Mouse (Mus musculus) forebrain, postnatal 0 days (tissue): Measurements from ENCODE around the gene Ap1g2. TPM values are rescaled to one million over a fixed set of nuclear protein-coding genes. Genes with fewer than 3 reads are reported as not detected.

Source experiments
- ATAC-seq: fragments of 200-750 bp; cut with Nextera tagmentation; 2 replicates; pipeline ENCODE4 v1.8.0; 2017; ENCODE audit warnings: mild to moderate bottlenecking, moderate library complexity
- DNase-seq: peaks from one replicate; pipeline ENCODE4 v3.0.0-alpha.2; 2015
- H3K27ac ChIP-seq: fragments of 300-500 bp; sonication (generic); 2 replicates; pipeline ENCODE4 v1.5.1; 2014; ENCODE audit warnings: low read depth, mild to moderate bottlenecking, antibody characterized with exemption, low read length, moderate library complexity, mixed read lengths
- H3K27me3 ChIP-seq: fragments of 300-500 bp; sonication (generic); 2 replicates; pipeline ENCODE4 v1.6.1; 2014; ENCODE audit warnings: mild to moderate bottlenecking, low read length, mixed read lengths; ENCODE audit not compliant: insufficient read depth
- H3K36me3 ChIP-seq: fragments of 300-500 bp; sonication (generic); 2 replicates; pipeline ENCODE4 v1.6.1; 2014; ENCODE audit warnings: mild to moderate bottlenecking, moderate library complexity; ENCODE audit not compliant: insufficient read depth
- H3K4me1 ChIP-seq: fragments of 300-500 bp; sonication (generic); 2 replicates; pipeline ENCODE4 v1.6.1; 2014; ENCODE audit warnings: antibody characterized with exemption; ENCODE audit not compliant: insufficient read depth
- H3K4me2 ChIP-seq: fragments of 300-500 bp; sonication (generic); 2 replicates; pipeline ENCODE4 v1.6.1; 2014; ENCODE audit warnings: low read depth, mild to moderate bottlenecking, moderate library complexity
- H3K4me3 ChIP-seq: fragments of 300-500 bp; sonication (generic); 2 replicates; pipeline ENCODE4 v1.5.1; 2014; ENCODE audit warnings: low read depth, low read length, mixed read lengths
- H3K9ac ChIP-seq: fragments of 300-500 bp; sonication (generic); 2 replicates; pipeline ENCODE4 v1.6.1; 2014; ENCODE audit warnings: mild to moderate bottlenecking
- H3K9me3 ChIP-seq: fragments of 300-500 bp; sonication (generic); 2 replicates; pipeline ENCODE4 v1.6.1; 2016; ENCODE audit warnings: low read length
- CTCF ChIP-seq: sonication (generic); IDR thresholded peaks from 2 replicates; pipeline ENCODE4 v1.5.1; 2016; ENCODE audit warnings: antibody characterized with exemption, control low read depth, low read depth
- WGBS: fragments of 180-500 bp; shearing (Covaris S2); extraction: QIAGEN DNeasy Blood & Tissue Kit; methylation state at CpG from one replicate; pipeline ENCODE4 v1.1.7; 2014; 5-methylcytosine and 5-hydroxymethylcytosine counted together
- polyA plus RNA-seq: library from polyadenylated mRNA; unstranded; fragments of >200 nt; fragmentation: Nextera tagmentation; extraction: Ambion mirVana; gene quantifications from 2 replicates; pipeline ENCODE4 v1.2.1, GENCODE M21; 2015
- total RNA-seq: library from RNA; depleted of rRNA; stranded (reverse); fragments of >200 nt; gene quantifications from 2 replicates; pipeline ENCODE4 v1.2.3, GENCODE M21; 2014

The Ap1g2 gene
- total and polyA plus RNA-seq, 2 experiments from 2014 or later, result 5.5 to 12.8 TPM

DNA sequence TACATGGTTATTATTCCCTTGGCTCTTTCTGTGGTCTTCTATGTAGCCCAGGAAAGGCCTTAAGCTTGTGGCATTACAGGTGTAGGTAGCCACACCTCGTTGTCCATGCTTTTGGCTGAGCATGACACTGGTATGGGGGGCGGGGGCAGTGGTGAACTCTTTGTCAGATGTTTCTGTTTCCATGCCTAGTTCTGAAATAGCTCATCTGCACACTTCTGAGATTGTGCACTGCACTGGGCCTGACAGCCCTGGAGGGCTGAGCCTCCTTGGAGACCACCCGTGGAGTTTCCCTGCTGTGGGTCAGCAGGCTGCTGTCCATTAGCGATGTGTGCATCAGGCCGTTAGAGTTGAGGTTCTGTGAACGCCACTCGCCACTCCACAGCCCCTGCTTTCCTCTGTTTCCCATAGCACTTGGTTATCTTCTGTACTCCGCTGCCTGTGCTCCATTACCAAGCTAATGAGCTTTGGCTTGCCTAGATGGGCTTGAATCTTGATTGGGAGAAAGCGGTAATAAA, 9.8 kb downstream of the Ap1g2 start:
- Histone ChIP-seq H3K4me1 (peaks cover 26% of the 10 kb centered on the region), H3K36me3 (peaks cover 6% of the 10 kb centered on the region; the same call in 1 of the 2 replicates), H3K9me3 (no peaks in the 10 kb centered on the region), H3K27me3 (no peaks in the 10 kb centered on the region), H3K9ac (peak overlapping the region; percentile 14; the same call in 1 of the 2 replicates), H3K27ac (no peak overlapping the region), H3K4me3 (no peak overlapping the region), H3K4me2 (peak overlapping the region; percentile 26; the same call in 1 of the 2 replicates)
- DNase-seq (no peak), ATAC-seq (no peak)
- WGBS, result 45% methylated on average over 9 of the region's 9 CpGs
- no peak for TF ChIP-seq CTCF

DNA sequence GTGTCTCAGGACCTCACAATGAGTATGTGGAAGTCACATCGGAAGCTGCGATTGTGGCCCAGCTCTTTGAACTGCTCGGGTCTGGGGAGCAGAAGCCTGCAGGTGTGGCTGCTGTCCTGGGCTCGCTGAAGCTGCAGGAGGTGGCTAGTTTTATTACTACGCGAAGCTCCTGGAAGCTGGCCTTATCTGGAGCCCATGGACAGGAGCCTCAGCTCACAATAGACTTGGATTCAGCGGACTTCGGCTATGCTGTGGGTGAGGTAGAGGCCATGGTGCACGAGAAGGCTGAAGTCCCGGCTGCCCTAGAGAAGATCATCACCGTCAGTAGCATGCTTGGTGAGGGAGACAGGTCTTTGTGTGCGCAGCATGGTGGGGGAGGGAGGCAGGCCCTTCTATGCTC, 10.7 kb downstream of the Ap1g2 start:
- DNase-seq (no peak), ATAC-seq (no peak)
- WGBS, result 66% methylated on average over 12 of the region's 12 CpGs
- peak overlapping the region; percentile 81 for H3K4me2 ChIP-seq
- peaks cover 31% of the 10 kb centered on the region for H3K4me1 ChIP-seq
- H3K9ac ChIP-seq, result peak overlapping the region; percentile 66
- peak overlapping the region; percentile 44 for H3K4me3 ChIP-seq
- no peaks in the 10 kb centered on the region for H3K27me3 ChIP-seq
- peaks cover 3% of the 10 kb centered on the region; the same call in 1 of the 2 replicates for H3K36me3 ChIP-seq
- no peaks in the 10 kb centered on the region for H3K9me3 ChIP-seq
- no peak for TF ChIP-seq CTCF
- peak overlapping the region; percentile 77; the same call in 1 of the 2 replicates for H3K27ac ChIP-seq

DNA sequence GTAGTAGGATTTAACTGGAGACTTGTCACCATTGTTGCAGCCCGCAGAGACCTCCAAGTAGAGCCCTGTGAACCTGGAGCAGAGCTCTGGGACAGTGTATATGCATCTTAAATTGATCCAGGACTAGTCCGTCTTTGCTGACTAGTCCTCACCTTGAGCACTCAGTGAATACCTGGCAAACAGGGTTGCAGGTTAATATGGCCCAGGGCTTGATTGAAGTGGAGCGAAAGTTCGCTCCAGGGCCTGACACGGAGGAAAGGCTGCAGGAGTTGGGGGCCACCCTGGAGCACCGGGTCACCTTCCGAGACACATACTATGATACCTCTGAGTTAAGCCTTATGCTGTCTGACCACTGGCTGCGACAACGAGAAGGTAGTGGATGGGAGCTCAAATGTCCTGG, 11.1 kb downstream of the Ap1g2 start:
- no peak for ATAC-seq
- TF ChIP-seq CTCF, result no peak
- Histone ChIP-seq H3K4me3 (peak overlapping the region; percentile 44), H3K27me3 (no peaks in the 10 kb centered on the region), H3K4me1 (peaks cover 35% of the 10 kb centered on the region), H3K36me3 (peaks cover 3% of the 10 kb centered on the region; the same call in 1 of the 2 replicates), H3K9me3 (no peaks in the 10 kb centered on the region), H3K27ac (peak overlapping the region; percentile 77), H3K9ac (peak overlapping the region; percentile 66), H3K4me2 (peak overlapping the region; percentile 81)
- no peak for DNase-seq
- WGBS, result 47% methylated on average over 9 of the region's 9 CpGs

GRCm38 (mm10) chr14:55094704-55095231, 11.6 kb downstream of the Ap1g2 start, which contains the start of gene Thtpa:
TSS of gene Thtpa (plus strand) at chr14:55094784.
- Histone ChIP-seq H3K27me3 (no peaks in the 10 kb centered on the region), H3K4me1 (peaks cover 40% of the 10 kb centered on the region), H3K9ac (peak within 1 kb of the TSS; percentile 66), H3K4me2 (peak within 1 kb of the TSS; percentile 81), H3K4me3 (peak within 1 kb of the TSS; percentile 44), H3K9me3 (no peaks in the 10 kb centered on the region), H3K36me3 (peaks cover 2% of the 10 kb centered on the region; the same call in 1 of the 2 replicates), H3K27ac (peak within 1 kb of the TSS; percentile 77)
- under 1% methylated on average over 30 of the region's 30 CpGs for WGBS
- DNase-seq (peak; percentile 84), ATAC-seq (peak; percentile 42)
- TF ChIP-seq CTCF, result no peak

- ATAC-seq, result no peak
- peaks cover 48% of the 10 kb centered on the region for H3K4me1 ChIP-seq
- no peak overlapping the region; the same call in 1 of the 2 replicates for H3K27ac ChIP-seq
- H3K9ac ChIP-seq, result no peak overlapping the region
- peak overlapping the region; percentile 81 for H3K4me2 ChIP-seq
- H3K9me3 ChIP-seq, result no peaks in the 10 kb centered on the region
- peak; percentile 34; the same call in 1 of the 2 replicates for TF ChIP-seq CTCF
- no peaks in the 10 kb centered on the region for H3K36me3 ChIP-seq
- no peak overlapping the region for H3K4me3 ChIP-seq
- no peak for DNase-seq
- no peaks in the 10 kb centered on the region for H3K27me3 ChIP-seq
- 40% methylated on average over 6 of the region's 6 CpGs for WGBS
These were observed 12.5 kb downstream of the Ap1g2 start for GRCm38 (mm10) chr14:55093927-55094326.

GRCm38 (mm10) chr14:55092011-55092577, 14.3 kb downstream of the Ap1g2 start, which contains the start of gene Zfhx2:
TSS of gene Zfhx2 (minus strand) at chr14:55092324.
- peak within 1 kb of the TSS; percentile 88 for H3K9ac ChIP-seq
- ATAC-seq (peak; percentile 92), DNase-seq (peak; percentile 93)
- H3K4me3 ChIP-seq, result peak within 1 kb of the TSS; percentile 73
- H3K9me3 ChIP-seq, result no peaks in the 10 kb centered on the region
- WGBS, result 2% methylated on average over 34 of the region's 34 CpGs
- peak; percentile 43 for TF ChIP-seq CTCF
- H3K4me1 ChIP-seq, result peaks cover 48% of the 10 kb centered on the region
- H3K27ac ChIP-seq, result peak within 1 kb of the TSS; percentile 95
- peak within 1 kb of the TSS; percentile 92 for H3K4me2 ChIP-seq
- H3K27me3 ChIP-seq, result no peaks in the 10 kb centered on the region
- no peaks in the 10 kb centered on the region for H3K36me3 ChIP-seq
